Mouse (Mus musculus) embryonic facial prominence, embryonic 11.5 days (tissue): ENCODE measurements around the gene Gm49342. TPM values are rescaled to one million over a fixed set of nuclear protein-coding genes. Genes with fewer than 3 reads are reported as not detected.
A peak's percentile ranks its signal among the peaks of the same experiment; 100 is the strongest.
"Not testable (repeated sequence)": the region's sequence is repeated elsewhere in the genome, so short reads cannot be mapped to it uniquely, and the experiment has no call there.

ENCODE experiments used
- ATAC-seq: fragments of 200-750 bp; cut with Nextera tagmentation; replicated peaks from 2 replicates; pipeline ENCODE4 v1.8.0; 2017; ENCODE audit warnings: low read depth; ENCODE audit not compliant: insufficient number of reproducible peaks, low FRiP score, low TSS enrichment
- DNase-seq: peaks from one replicate; pipeline ENCODE4 v3.0.0-alpha.2; 2015; ENCODE audit warnings: low spot score
- H3K27ac ChIP-seq: fragments of 300-500 bp; sonication (generic); replicated peaks from 2 replicates; pipeline ENCODE4 v1.5.1; 2014; ENCODE audit warnings: mild to moderate bottlenecking, low read depth, low read length, control low read depth
- H3K27me3 ChIP-seq: fragments of 300-500 bp; sonication (generic); 2 replicates; pipeline ENCODE4 v1.6.1; 2014; ENCODE audit warnings: mild to moderate bottlenecking, low read length, moderate library complexity, mixed read lengths; ENCODE audit not compliant: control insufficient read depth, insufficient read depth
- H3K36me3 ChIP-seq: fragments of 300-500 bp; sonication (generic); replicated peaks from 2 replicates; pipeline ENCODE4 v1.6.1; 2014; ENCODE audit warnings: low read depth, mild to moderate bottlenecking, low read length, moderate library complexity, mixed read lengths; ENCODE audit not compliant: control insufficient read depth, insufficient read depth
- H3K4me1 ChIP-seq: fragments of 300-500 bp; sonication (generic); 2 replicates; pipeline ENCODE4 v1.6.1; 2014; ENCODE audit warnings: low read length, mixed read lengths; ENCODE audit not compliant: control insufficient read depth, insufficient read depth
- H3K4me2 ChIP-seq: fragments of 300-500 bp; sonication (generic); 2 replicates; pipeline ENCODE4 v1.6.1; 2014; ENCODE audit warnings: low read depth, mild to moderate bottlenecking, control low read depth, low read length, moderate library complexity
- H3K4me3 ChIP-seq: fragments of 300-500 bp; sonication (generic); 2 replicates; pipeline ENCODE4 v1.5.1; 2014; ENCODE audit warnings: low read depth, low read length, control low read depth
- H3K9ac ChIP-seq: fragments of 300-500 bp; sonication (generic); replicated peaks from 2 replicates; pipeline ENCODE4 v1.6.1; 2014; ENCODE audit warnings: mild to moderate bottlenecking, control low read depth, low read length
- H3K9me3 ChIP-seq: fragments of 300-500 bp; sonication (generic); replicated peaks from 2 replicates; pipeline ENCODE4 v1.6.1; 2016; ENCODE audit warnings: mild to moderate bottlenecking, low read length, inconsistent platforms, mixed read lengths; ENCODE audit not compliant: control insufficient read depth
- WGBS: fragments of 180-500 bp; shearing (Covaris S2); extraction: QIAGEN DNeasy Blood & Tissue Kit; methylation state at CpG from one replicate; pipeline ENCODE4 v1.1.7; 2014; 5-methylcytosine and 5-hydroxymethylcytosine counted together
- polyA plus RNA-seq: library from polyadenylated mRNA; unstranded; fragments of >200 nt; fragmentation: Nextera tagmentation; extraction: Ambion mirVana; gene quantifications from 2 replicates; pipeline ENCODE4 v1.2.1, GENCODE M21; 2014

Gene Gm49342
- polyA plus RNA-seq, 1 experiment from 2014 or later = not detected

DNA sequence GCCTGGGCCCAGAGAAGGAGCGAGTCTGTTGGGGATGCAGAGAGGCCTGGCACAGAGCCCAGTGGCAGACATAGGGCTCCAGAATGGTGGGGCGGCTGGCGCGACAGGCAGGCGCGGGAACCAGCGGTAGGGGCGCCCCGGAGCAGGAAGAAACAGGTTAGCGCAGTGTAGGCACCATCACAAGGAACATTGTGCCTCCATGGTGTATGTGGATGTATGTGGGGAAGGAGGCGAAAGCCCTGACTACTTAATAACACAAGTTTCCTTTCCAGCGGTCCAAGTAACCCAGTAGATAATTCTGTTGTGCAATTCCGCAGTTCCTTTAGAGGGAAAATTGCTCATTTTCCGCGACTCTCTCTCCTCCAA, 334 bp downstream of the Gm49342 start:
- not testable (repeated sequence) for H3K36me3 ChIP-seq, H3K4me1 ChIP-seq, H3K9me3 ChIP-seq, H3K27me3 ChIP-seq
- peak overlapping the region; percentile 72 for H3K27ac ChIP-seq
- peak overlapping the region; percentile 44 for H3K4me3 ChIP-seq
- peak overlapping the region; percentile 46 for H3K4me2 ChIP-seq
- ATAC-seq (peak; percentile 97), DNase-seq (peak; percentile 53)
- WGBS = 1% methylated on average over 15 of the region's 15 CpGs
- peak overlapping the region; percentile 57 for H3K9ac ChIP-seq

DNA sequence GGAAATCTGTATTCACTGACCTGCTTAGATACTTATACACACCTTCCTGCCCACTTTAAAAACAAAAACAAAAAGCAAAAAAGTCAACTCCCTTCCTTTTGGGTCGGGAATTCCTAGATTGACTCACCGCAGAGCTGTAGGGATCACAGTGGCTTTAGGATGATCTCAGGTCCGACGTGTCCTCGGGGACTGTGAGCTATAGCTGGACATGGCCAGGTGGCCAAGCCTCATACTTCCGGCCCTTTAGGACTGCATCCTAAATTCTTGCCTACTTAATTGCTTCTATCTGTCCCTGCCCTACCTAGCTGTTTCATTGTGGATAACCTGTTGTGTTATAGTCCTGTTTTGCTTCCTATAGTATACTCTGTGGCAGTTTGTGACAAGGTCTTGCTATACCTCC, 764 bp downstream of the Gm49342 start:
- ATAC-seq, H3K36me3 ChIP-seq, H3K27ac ChIP-seq, H3K9me3 ChIP-seq, DNase-seq, H3K4me1 ChIP-seq, H3K27me3 ChIP-seq: not testable (repeated sequence)
- H3K4me3 ChIP-seq = peak overlapping the region; percentile 44
- peak overlapping the region; percentile 46 for H3K4me2 ChIP-seq
- 11% methylated on average over 6 of the region's 6 CpGs for WGBS
- peak overlapping the region; percentile 57 for H3K9ac ChIP-seq

DNA sequence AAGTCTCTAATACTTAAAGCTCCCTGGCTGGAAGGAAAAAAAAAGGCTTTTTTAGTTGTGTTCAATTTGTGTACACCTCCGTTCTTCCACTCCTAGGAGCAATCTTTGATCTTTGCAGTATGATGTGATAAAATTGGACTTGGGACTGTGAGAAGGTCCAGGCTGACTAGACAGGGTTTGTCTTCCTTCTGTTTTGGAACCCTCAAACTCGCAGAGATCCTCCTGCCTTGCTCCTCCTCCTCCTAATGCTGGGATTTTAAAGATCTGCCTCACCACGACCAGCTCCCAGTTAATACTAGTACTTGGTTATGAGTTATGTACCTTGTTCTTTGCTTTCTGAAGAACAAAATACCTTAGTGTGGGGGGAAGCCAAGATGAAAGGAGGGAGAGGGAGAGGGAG, 1.2 kb downstream of the Gm49342 start:
- not testable (repeated sequence) for H3K27me3 ChIP-seq, ATAC-seq, H3K36me3 ChIP-seq, H3K9ac ChIP-seq, H3K4me1 ChIP-seq, H3K27ac ChIP-seq, DNase-seq, H3K9me3 ChIP-seq
- H3K4me2 ChIP-seq = peak overlapping the region; percentile 46
- H3K4me3 ChIP-seq = peak overlapping the region; percentile 44; the same call in 1 of the 2 replicates
- 30% methylated on average over 3 of the region's 3 CpGs for WGBS

DNA sequence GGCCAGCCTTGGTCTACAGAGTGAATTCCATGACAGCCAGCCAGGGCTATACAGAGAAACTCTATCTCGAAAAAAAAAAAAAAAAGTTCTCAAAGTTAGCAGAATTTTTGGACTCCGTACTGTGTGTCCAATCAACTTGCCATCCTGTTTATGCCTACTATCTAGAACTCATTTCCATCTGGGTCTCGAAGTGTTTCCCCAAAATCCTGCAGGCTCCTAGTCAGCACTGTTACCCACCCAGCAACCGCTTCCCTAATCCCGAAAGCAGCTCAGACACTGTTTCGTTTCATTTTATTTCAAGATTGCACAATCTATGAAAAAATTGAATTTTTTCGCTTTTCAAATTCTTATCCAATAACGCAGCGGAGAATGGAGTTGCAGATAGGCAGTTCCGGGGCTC, 11.2 kb downstream of the Gm49342 start:
- Histone ChIP-seq H3K4me2 (no peak overlapping the region), H3K27ac (no peak overlapping the region), H3K9me3 (no peaks in the 10 kb centered on the region), H3K4me1 (no peaks in the 10 kb centered on the region), H3K9ac (no peak overlapping the region), H3K36me3 (no peaks in the 10 kb centered on the region), H3K4me3 (no peak overlapping the region), H3K27me3 (no peaks in the 10 kb centered on the region)
- DNase-seq (no peak), ATAC-seq (no peak)
- WGBS = 89% methylated on average over 10 of the region's 10 CpGs

DNA sequence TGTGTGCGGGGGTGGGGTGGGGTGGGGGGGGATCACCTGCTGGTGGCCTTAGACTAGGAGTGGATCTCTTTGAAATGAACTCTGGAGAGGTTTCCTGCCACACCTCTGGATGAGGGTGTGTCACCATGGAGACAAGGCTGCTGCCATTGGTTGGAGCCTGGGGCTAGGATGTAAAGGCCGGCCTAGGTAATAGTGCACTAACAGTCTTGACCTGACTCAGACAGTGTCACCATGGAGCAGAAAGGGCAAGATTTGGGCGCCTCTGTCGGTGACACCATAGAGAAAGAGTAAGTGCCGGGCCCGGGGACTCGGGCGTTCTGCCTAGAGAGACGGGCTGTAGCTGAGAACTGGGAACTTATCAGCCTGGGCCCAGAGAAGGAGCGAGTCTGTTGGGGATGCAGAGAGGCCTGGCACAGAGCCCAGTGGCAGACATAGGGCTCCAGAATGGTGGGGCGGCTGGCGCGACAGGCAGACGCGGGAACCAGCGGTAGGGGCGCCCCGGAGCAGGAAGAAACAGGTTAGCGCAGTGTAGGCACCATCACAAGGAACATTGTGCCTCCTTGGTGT, 11.7 kb downstream of the Gm49342 start, which contains the start of gene Pnp2:
Gene Pnp2 (plus strand): TSS at position 51 of the 567 bp plus-strand sequence.
- ATAC-seq (peak; percentile 80), DNase-seq (peak; percentile 20)
- not testable (repeated sequence) for H3K27ac ChIP-seq, H3K36me3 ChIP-seq, H3K4me1 ChIP-seq, H3K9ac ChIP-seq, H3K4me2 ChIP-seq, H3K9me3 ChIP-seq, H3K4me3 ChIP-seq, H3K27me3 ChIP-seq
- 7% methylated on average over 19 of the region's 19 CpGs for WGBS

DNA sequence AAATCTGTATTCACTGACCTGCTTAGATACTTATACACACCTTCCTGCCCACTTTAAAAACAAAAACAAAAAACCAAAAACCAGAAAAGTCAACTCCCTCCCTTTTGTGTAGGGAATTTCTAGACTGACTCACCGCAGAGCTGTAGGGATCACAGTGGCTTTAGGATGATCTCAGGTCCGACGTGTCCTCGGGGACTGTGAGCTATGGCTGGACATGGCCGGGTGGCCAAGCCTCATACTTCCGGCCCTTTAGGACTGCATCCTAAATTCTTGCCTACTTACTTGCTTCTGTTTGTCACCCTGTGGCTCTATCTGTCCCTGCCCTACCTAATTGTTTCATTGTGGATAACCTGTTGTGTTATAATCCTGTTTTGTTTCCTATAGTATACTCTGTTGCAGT, 12.4 kb downstream of the Gm49342 start:
- not testable (repeated sequence) for DNase-seq, H3K4me2 ChIP-seq
- 84% methylated on average over 5 of the region's 6 CpGs for WGBS

DNA sequence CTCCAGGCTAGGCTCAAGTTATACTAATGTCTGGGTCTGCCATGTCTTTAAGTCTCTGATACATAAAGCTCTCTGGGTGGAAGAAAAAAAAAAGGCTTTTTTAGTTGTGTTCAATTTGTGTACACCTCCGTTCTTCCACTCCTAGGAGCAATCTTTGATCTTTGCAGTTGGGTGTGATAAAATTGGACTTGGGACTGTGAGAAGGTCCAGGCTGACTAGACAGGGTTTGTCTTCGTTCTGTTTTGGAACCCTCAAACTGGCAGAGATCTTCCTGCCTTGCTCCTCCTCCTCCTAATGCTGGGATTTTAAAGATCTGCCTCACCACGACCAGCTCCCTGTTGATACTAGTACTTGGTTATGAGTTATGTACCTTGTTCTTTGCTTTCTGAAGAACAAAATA, 12.8 kb downstream of the Gm49342 start:
- H3K4me1 ChIP-seq, H3K36me3 ChIP-seq, DNase-seq, ATAC-seq, H3K4me2 ChIP-seq, H3K9ac ChIP-seq, H3K9me3 ChIP-seq, H3K4me3 ChIP-seq, H3K27ac ChIP-seq, H3K27me3 ChIP-seq: not testable (repeated sequence)
- 79% methylated on average over 3 of the region's 3 CpGs for WGBS

More for the DNA sequence above, 12.4 kb downstream of the Gm49342 start:
- ATAC-seq, H3K9ac ChIP-seq, H3K36me3 ChIP-seq, H3K4me1 ChIP-seq, H3K4me3 ChIP-seq, H3K27me3 ChIP-seq, H3K9me3 ChIP-seq, H3K27ac ChIP-seq: not testable (repeated sequence)

DNA sequence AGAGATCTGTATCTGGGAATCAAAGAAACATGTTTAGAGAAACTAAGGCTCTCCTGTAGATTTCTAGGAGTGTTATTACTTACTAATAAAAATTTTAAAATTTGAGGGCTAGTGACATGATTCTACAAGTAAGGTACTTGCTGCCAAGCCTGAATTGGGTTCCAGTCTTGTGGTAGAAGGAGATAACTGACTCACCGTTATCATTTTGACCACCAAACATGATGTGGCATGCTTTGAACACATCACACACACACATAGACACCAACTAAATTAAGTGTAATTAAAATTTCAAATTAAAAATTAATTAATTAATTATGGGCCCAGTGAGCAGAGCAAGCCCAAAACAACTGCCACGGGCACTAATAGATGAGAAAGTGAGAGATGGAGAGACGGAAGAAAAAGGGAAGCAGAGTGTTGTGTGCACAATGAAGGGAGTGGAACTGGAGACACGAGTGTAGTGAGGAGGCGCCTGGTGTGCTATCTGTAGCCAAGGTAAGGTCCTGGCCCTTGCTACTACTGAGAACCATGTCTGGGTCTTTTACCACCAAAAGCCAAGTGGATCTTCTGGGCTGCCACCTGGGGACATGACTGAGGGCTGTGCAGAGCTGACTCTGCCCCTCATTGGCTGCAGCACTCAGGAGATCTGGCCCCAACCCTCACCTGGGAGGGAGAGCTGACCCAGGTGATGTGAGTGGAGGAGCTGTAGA, 14.1 kb downstream of the Gm49342 start:
- H3K27me3 ChIP-seq, H3K9me3 ChIP-seq, H3K9ac ChIP-seq, ATAC-seq, H3K4me2 ChIP-seq, H3K27ac ChIP-seq, DNase-seq, H3K36me3 ChIP-seq, H3K4me3 ChIP-seq, H3K4me1 ChIP-seq: not testable (repeated sequence)
- 83% methylated on average over 5 of the region's 5 CpGs for WGBS
